Mouse (Mus musculus) CH12.LX (cell line): ENCODE data around the gene Ficd.

Source experiments
- CTCF ChIP-seq, 2 experiments: IDR thresholded peaks in 1 of 2; conservative IDR thresholded peaks in 1 of 2; 2 replicates each; pipeline ENCODE4 v1.5.1; 2011 to 2012; ENCODE audit warnings: low read depth in 2 of 2, low read length in 2 of 2, improper control_type of control experiment in 1 of 2, inconsistent platforms in 1 of 2, mild to moderate bottlenecking in 1 of 2, moderate library complexity in 1 of 2
- EP300 ChIP-seq: IDR thresholded peaks from 2 replicates; pipeline ENCODE4 v1.6.1; 2011; ENCODE audit warnings: low read length, improper control_type of control experiment
- POLR2A ChIP-seq: IDR thresholded peaks from 2 replicates; pipeline ENCODE4 v1.6.1; 2011; ENCODE audit warnings: low read depth, mild to moderate bottlenecking, improper control_type of control experiment, low read length
- RAD21 ChIP-seq: IDR thresholded peaks from 2 replicates; pipeline ENCODE4 v1.6.1; 2011; ENCODE audit warnings: low read depth, mild to moderate bottlenecking, low read length, improper control_type of control experiment, moderate library complexity
- USF2 ChIP-seq: conservative IDR thresholded peaks from 2 replicates; pipeline ENCODE4 v1.6.1; 2011; ENCODE audit warnings: low read depth, low read length, improper control_type of control experiment

GRCm38 (mm10) chr5:113783581-113784001 lies 48.0 kb downstream of the Ficd start:
- no peak for TF ChIP-seq CTCF (conservative IDR thresholded peaks at IDR 0.05 in 1 of 2, IDR thresholded peaks at IDR 0.05 in 1 of 2; ENCODE audit: low read depth in 2 of 2, low read length in 2 of 2)
- TF ChIP-seq RAD21 = peak; percentile 1
- no peak for TF ChIP-seq POLR2A
- no peak for TF ChIP-seq USF2
- peak; percentile 82 for TF ChIP-seq EP300
